Mouse (Mus musculus): ENCODE results near the gene Tomm22. TPM values are rescaled to one million over a fixed set of nuclear protein-coding genes. Genes with fewer than 3 reads are reported as not detected.

The Tomm22 gene
- polyA plus RNA-seq, 1 experiment from 2014 or later = 207 TPM

DNA sequence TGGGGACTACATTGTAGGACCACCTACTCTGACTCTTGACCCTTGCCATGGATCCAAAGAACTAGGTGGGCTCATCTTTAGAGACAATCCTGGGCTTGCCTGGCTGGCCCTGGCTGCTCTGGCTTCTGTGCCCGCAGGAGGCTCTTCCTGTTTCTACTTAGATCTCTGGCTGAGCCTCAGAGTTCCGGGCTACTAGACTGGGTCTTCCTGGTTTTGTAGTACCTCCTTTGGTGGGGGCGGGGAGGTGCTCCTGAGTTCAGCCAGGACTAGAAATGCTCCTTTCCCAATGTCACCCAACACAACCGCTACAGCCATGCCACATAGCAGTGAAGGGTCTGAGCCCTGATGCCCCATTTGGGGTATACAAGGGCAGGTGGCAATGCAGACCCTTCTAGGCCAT, 50.1 kb downstream of the Tomm22 start:
- 89% methylated on average over 4 of the region's 4 CpGs for WGBS
- H3K4me3 ChIP-seq (ENCODE audit: low read depth, low read length) = no peak overlapping the region
- H3K4me2 ChIP-seq (replicated peaks; ENCODE audit: low read depth) = no peak overlapping the region
- no peaks in the 10 kb centered on the region for H3K4me1 ChIP-seq (replicated peaks; ENCODE audit: control insufficient read depth, insufficient read depth, low read length)
- ATAC-seq = no peak
- no peak overlapping the region for H3K9ac ChIP-seq (ENCODE audit: low read depth, low read length)
- H3K27me3 ChIP-seq (replicated peaks; ENCODE audit: control insufficient read depth, insufficient read depth, low read length) = no peaks in the 10 kb centered on the region
- H3K36me3 ChIP-seq (ENCODE audit: control insufficient read depth, insufficient read depth) = peaks cover 59% of the 10 kb centered on the region
- H3K27ac ChIP-seq (ENCODE audit: low read depth, low read length) = no peak overlapping the region
- no peak for TF ChIP-seq CTCF (IDR thresholded peaks at IDR 0.05; ENCODE audit: low read depth)
- no peaks in the 10 kb centered on the region for H3K9me3 ChIP-seq (ENCODE audit: control insufficient read depth)

Other genes with a start within 250 kb of the Tomm22 start
- 18.2 and 25.7 TPM in 2 replicates for gene Csnk1e, start 215.3 kb upstream of the Tomm22 start, polyA plus RNA-seq (2015; fragmentation: Nextera tagmentation; extraction: Ambion mirVana)
- gene Kcnj4, start 165.6 kb upstream of the Tomm22 start, polyA plus RNA-seq (2015; fragmentation: Nextera tagmentation; extraction: Ambion mirVana) = not detected in 2 replicates
- gene Kdelr3, start 154.4 kb upstream of the Tomm22 start, polyA plus RNA-seq (2015; fragmentation: Nextera tagmentation; extraction: Ambion mirVana) = 75.7 and 95.2 TPM in 2 replicates
- gene Ddx17, start 124.1 kb upstream of the Tomm22 start, polyA plus RNA-seq (2015; fragmentation: Nextera tagmentation; extraction: Ambion mirVana) = 18.7 and 23.8 TPM in 2 replicates
- 0.78 and 1.7 TPM in 2 replicates for gene Dmc1, start 65.8 kb upstream of the Tomm22 start, polyA plus RNA-seq (2015; fragmentation: Nextera tagmentation; extraction: Ambion mirVana)
- 0.13 and 0.27 TPM in 2 replicates for gene Fam227a, start 11.9 kb upstream of the Tomm22 start, polyA plus RNA-seq (2015; fragmentation: Nextera tagmentation; extraction: Ambion mirVana)
- 22.3 and 23.1 TPM in 2 replicates for gene Cby1, start 11.7 kb upstream of the Tomm22 start, polyA plus RNA-seq (2015; fragmentation: Nextera tagmentation; extraction: Ambion mirVana)
- 9.4 and 9.7 TPM in 2 replicates for gene Josd1, start 17.1 kb downstream of the Tomm22 start, polyA plus RNA-seq (2015; fragmentation: Nextera tagmentation; extraction: Ambion mirVana)
- 15.0 and 15.3 TPM in 2 replicates for gene Gtpbp1, start 20.0 kb downstream of the Tomm22 start, polyA plus RNA-seq (2015; fragmentation: Nextera tagmentation; extraction: Ambion mirVana)
- 1.1 and 1.2 TPM in 2 replicates for gene Sun2, start 71.7 kb downstream of the Tomm22 start, polyA plus RNA-seq (2015; fragmentation: Nextera tagmentation; extraction: Ambion mirVana)
- gene Dnal4, start 107.0 kb downstream of the Tomm22 start, polyA plus RNA-seq (2015; fragmentation: Nextera tagmentation; extraction: Ambion mirVana) = 19.5 and 20.1 TPM in 2 replicates
- gene Nptxr, start 133.9 kb downstream of the Tomm22 start, polyA plus RNA-seq (2015; fragmentation: Nextera tagmentation; extraction: Ambion mirVana) = 1.2 and 1.6 TPM in 2 replicates
- 0.61 TPM in 1 of 2 replicates, not detected in the other for gene Npcd, start 163.4 kb downstream of the Tomm22 start, polyA plus RNA-seq (2015; fragmentation: Nextera tagmentation; extraction: Ambion mirVana)
- 13.8 and 15.7 TPM in 2 replicates for gene Cbx6, start 163.8 kb downstream of the Tomm22 start, polyA plus RNA-seq (2015; fragmentation: Nextera tagmentation; extraction: Ambion mirVana)
- 5.1 and 6.4 TPM in 2 replicates for gene Apobec3, start 220.8 kb downstream of the Tomm22 start, polyA plus RNA-seq (2015; fragmentation: Nextera tagmentation; extraction: Ambion mirVana)

All from intestine, postnatal 0 days (tissue).